Mouse (Mus musculus) liver, adult 2 months (tissue): ENCODE results near the gene S1pr4.

Experiments used
- CTCF ChIP-seq: fragments of 200-500 bp; IDR thresholded peaks from 2 replicates; pipeline ENCODE4 v1.5.1; 2011; ENCODE audit warnings: low read depth, low read length, control low read depth
- POLR2A ChIP-seq: fragments of 200-500 bp; IDR thresholded peaks from 2 replicates; pipeline ENCODE4 v1.6.1; 2011; ENCODE audit warnings: low read length, control low read depth; ENCODE audit not compliant: insufficient read depth; ENCODE audit errors: extremely low read depth

DNA sequence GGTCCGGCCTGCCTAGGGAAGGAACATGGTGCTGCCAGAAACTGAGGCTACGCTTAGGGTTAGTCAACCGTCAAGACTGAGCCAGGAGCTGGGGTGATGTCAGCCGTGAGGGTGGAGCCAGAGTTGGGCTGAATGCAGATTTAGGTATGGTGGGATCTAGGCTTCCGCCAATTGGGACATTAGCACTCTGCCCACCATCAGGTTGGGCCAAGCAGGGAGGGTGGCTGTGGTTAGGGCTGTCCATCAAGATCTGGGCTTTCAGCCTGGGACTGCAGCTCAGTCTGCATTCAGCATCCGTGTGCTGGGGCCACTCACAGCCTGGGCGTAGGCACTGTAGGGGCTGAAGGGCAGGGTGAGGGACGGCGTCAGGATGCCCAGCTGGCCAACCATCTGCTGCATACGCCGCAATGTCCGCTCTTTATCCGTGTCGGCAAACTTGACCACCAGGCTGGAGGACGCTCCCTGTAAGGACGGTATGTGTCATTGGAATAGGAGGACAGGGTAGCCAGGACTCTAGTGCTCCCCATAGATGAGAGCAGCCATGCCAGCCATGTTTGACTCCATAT lies 32.2 kb downstream of the S1pr4 start:
- no peak for TF ChIP-seq CTCF
- TF ChIP-seq POLR2A = no peak
